Mouse (Mus musculus): ENCODE measurements around the gene Nfe2.

- TF ChIP-seq GATA1 (IDR thresholded peaks at IDR 0.05; ENCODE audit: borderline replicate concordance, low read length) (no peak), FLI1 (IDR thresholded peaks at IDR 0.05; ENCODE audit: low read length) (no peak)
These were observed 42.8 kb upstream of the Nfe2 start for GRCm38 (mm10) chr15:103301046-103301445.
